8 mouse cellular contexts compared by ENCODE assay signal in the genomic region with DNA sequence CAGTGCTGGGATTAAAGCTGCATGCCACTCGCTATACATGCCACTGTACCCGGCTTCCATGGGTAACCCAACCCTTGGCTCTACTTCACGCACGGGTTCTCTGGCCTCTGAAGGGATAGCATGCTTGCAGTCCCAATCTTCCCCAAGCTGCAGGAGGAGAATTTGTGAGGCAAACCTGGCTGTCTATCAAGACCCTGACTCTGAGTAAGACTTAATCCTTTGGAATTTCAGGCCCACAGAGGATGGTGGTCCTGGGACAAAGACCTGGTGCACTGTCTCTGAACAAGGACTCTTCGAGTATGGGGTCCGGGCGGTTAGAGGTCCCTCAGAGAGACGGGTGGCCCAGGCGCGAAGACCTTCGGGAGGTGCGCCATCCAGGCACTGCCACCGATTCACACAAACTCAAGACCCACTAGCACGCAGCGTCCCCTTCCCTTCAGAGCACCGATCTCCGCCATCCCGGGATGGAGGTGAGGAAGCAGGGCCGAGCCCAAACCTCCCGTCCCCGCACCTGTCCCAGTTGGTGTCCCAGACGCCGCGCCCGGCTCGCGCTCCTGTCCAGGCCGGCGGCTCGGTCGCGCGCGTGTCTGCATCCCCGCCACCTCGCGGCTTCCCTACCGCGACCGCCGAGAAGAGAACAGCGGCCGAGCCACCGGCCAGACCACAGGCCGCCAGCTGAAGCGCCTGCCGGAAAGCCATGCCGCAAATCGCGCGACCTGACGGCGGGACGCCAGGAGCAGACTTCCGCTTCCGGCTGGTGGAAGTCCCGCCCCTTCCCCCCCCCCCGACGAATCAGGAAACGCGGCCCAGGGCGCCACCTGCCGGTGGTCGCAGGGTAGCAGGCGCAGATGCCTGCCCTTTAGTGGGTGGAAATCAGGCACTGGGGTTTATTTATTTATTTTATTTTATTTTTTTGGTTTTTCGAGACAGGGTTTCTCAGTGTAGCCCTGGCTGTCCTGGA. TPM values are rescaled to one million over a fixed set of nuclear protein-coding genes. Genes with fewer than 3 reads are reported as not detected.
DNase-seq lines count a peak whose midpoint lies in the region; ATAC-seq and TF ChIP-seq lines count a peak whose summit lies in the region.

Pgam5 (minus strand) TSS at position 773 of the 961 bp plus-strand sequence.

- H3K27ac ChIP-seq in gastrocnemius, adult 2 months, result peak within 1 kb of the TSS; percentile 94
- peak within 1 kb of the TSS; percentile 80 for H3K27ac ChIP-seq in hindbrain, postnatal 0 days
- peak within 1 kb of the TSS; percentile 51 for H3K27ac ChIP-seq in left cerebral cortex, adult 2 months

- peak within 1 kb of the TSS; percentile 60 for H3K4me2 ChIP-seq in hindbrain, postnatal 0 days (ENCODE audit: low read depth, low read length)

- peaks cover 19% of the 10 kb centered on the region for H3K36me3 ChIP-seq in hindbrain, postnatal 0 days (ENCODE audit: insufficient read depth, low read length)

- H3K4me3 ChIP-seq in gastrocnemius, adult 2 months, result peak within 1 kb of the TSS; percentile 80
- H3K4me3 ChIP-seq in hindbrain, postnatal 0 days (ENCODE audit: low read length), result peak within 1 kb of the TSS; percentile 93
- peak within 1 kb of the TSS; percentile 77 for H3K4me3 ChIP-seq in left cerebral cortex, adult 2 months

- under 1% methylated on average over 60 of the region's 66 CpGs for WGBS in hindbrain, postnatal 0 days

- H3K27me3 ChIP-seq in hindbrain, postnatal 0 days (ENCODE audit: insufficient read depth, low read length), result no peaks in the 10 kb centered on the region

- H3K4me1 ChIP-seq in hindbrain, postnatal 0 days (ENCODE audit: insufficient read depth, low read length), result peaks cover 4% of the 10 kb centered on the region; the same call in 1 of the 2 replicates

- ATAC-seq in hindbrain, postnatal 0 days, result peak; percentile 94
- peak; percentile 98 for ATAC-seq in megakaryocyte, adult 5-6 weeks (ENCODE audit: poor library complexity, severe bottlenecking)

- intact Hi-C loops in gastrocnemius, adult 2 months (cut with DNase I), result loop anchor here (2.0 to 5.0 kb wide), 2 partner anchors 17 to 37 kb away; partner anchors contain the start of genes Ankle2, Pole and Pxmp2
- intact Hi-C loops in left cerebral cortex, adult 2 months (cut with DNase I), result no loop called here

- TF ChIP-seq CTCF in gastrocnemius, adult 2 months (IDR thresholded peaks at IDR 0.05), result peak; percentile 84
- TF ChIP-seq CTCF in hindbrain, postnatal 0 days (IDR thresholded peaks at IDR 0.05; ENCODE audit: low read depth), result peak; percentile 83
- TF ChIP-seq CTCF in left cerebral cortex, adult 2 months (IDR thresholded peaks at IDR 0.05), result peak; percentile 84

- peak within 1 kb of the TSS; percentile 93 for H3K9ac ChIP-seq in hindbrain, postnatal 0 days (replicated peaks; ENCODE audit: low read length)

- no peaks in the 10 kb centered on the region for H3K9me3 ChIP-seq in hindbrain, postnatal 0 days (ENCODE audit: low read length)

- peak; percentile 79 for DNase-seq in WW6 (ENCODE audit: low read depth, low spot score)
- peak; percentile 88 to 96 for DNase-seq in cerebellum, postnatal 4 days (ENCODE audit: low spot score in 2 of 2)
- peak; percentile 96 for DNase-seq in gastrocnemius, adult 2 months
- DNase-seq in hindbrain, postnatal 0 days (ENCODE audit: low spot score), result peak; percentile 95
- peak; percentile 87 to 89 for DNase-seq in left cerebral cortex, adult 2 months (ENCODE audit: extremely low spot score in 1 of 2, low spot score in 2 of 2)
- DNase-seq in right cerebral cortex, adult 2 months (ENCODE audit: low spot score in 2 of 2), result peak; percentile 85 to 86
- DNase-seq in urinary bladder, postnatal 14 days (ENCODE audit: low spot score), result peak; percentile 91

RNA-seq across cellular contexts. Expression of gene Pgam5, which starts in this region (rescaled TPM):
- 10 to 100 TPM; 24.2 to 29.7 TPM for total RNA-seq in gastrocnemius, adult 2 months (2021)
- 117 and 129 TPM in 2 replicates for total RNA-seq in hindbrain, postnatal 0 days (2014; rRNA removed)
- polyA plus RNA-seq in hindbrain, postnatal 0 days (2015; fragmentation: Nextera tagmentation; extraction: Ambion mirVana), result 95.4 and 106 TPM in 2 replicates
- total RNA-seq in left cerebral cortex, adult 2 months (2021), result 10 to 100 TPM; 58.9 to 60.0 TPM
- 28.3 and 29.8 TPM in 2 replicates for total RNA-seq in megakaryocyte, adult 5-6 weeks (2015)
- 19.4 and 23.4 TPM in 2 replicates for total RNA-seq in megakaryocyte, adult 5-6 weeks (2017)

Comparison
In these comparisons a context has a peak if more than half of its experiments do, and no peak if none do; other contexts are left out.
1. Peak in every context shown above with its lines: DNase-seq, ATAC-seq, H3K4me3 ChIP-seq and H3K27ac ChIP-seq.